10 mouse cellular contexts compared by ENCODE assay signal in the genomic region with DNA sequence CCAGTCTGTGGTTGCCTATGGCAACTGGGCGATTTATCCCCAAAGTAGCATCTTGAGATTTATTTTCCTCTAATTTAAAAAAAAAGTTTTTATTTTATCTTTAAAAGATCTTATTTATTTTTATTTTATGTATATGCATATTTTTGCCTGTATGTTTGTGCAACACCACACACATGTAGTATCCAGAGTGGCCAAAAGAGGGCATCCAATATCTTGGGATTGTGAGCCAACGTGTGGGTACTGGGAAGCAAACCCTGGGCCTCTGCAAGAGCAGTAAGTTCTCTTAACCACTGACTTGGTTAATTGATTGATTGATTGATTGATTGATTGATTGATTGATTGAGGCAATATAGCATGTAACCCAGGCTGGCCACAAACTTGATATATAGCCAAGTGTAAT. TPM values are rescaled to one million over a fixed set of nuclear protein-coding genes. Genes with fewer than 3 reads are reported as not detected.
A peak's percentile ranks its signal among the peaks of the same experiment; 100 is the strongest.
DNase-seq lines count a peak whose midpoint lies in the region; ATAC-seq and TF ChIP-seq lines count a peak whose summit lies in the region.
"Had no signal": no experiment of that assay in that cellular context is flagged by ENCODE, and none has a peak within 500 bp of the region (broad histone marks: within the 10 kb centered on the region; RNA-seq: fewer than 3 reads in every experiment).

No protein-coding gene starts in this region.

- intact Hi-C loops in gastrocnemius, adult 2 months (cut with DNase I), result no loop called here

- H3K27me3 ChIP-seq in neural tube, embryonic 13.5 days, result no peaks in the 10 kb centered on the region
- no peaks in the 10 kb centered on the region for H3K27me3 ChIP-seq in lung, embryonic 14.5 days (ENCODE audit: insufficient read depth, low read length)
- H3K27me3 ChIP-seq in forebrain, embryonic 13.5 days, result no peaks in the 10 kb centered on the region; the same call in 1 of the 2 replicates
- H3K27me3 ChIP-seq: midbrain, embryonic 13.5 days had no signal

- ATAC-seq in neural tube, embryonic 13.5 days (ENCODE audit: low read depth), result no peak
- no peak for ATAC-seq in lung, embryonic 14.5 days (ENCODE audit: insufficient read depth)
- no peak for ATAC-seq in forebrain, embryonic 13.5 days
- ATAC-seq: midbrain, embryonic 13.5 days had no signal

- H3K9ac ChIP-seq in neural tube, embryonic 13.5 days, result no peak overlapping the region
- no peak overlapping the region for H3K9ac ChIP-seq in lung, embryonic 14.5 days
- no peak overlapping the region for H3K9ac ChIP-seq in forebrain, embryonic 13.5 days
- H3K9ac ChIP-seq: midbrain, embryonic 13.5 days had no signal

- no peak overlapping the region for H3K4me3 ChIP-seq in gastrocnemius, adult 2 months
- H3K4me3 ChIP-seq in neural tube, embryonic 13.5 days, result no peak overlapping the region
- H3K4me3 ChIP-seq in lung, embryonic 14.5 days (ENCODE audit: low read depth, low read length), result no peak overlapping the region
- H3K4me3 ChIP-seq in forebrain, embryonic 13.5 days, result no peak overlapping the region
- H3K4me3 ChIP-seq: midbrain, embryonic 13.5 days had no signal

- H3K4me1 ChIP-seq in neural tube, embryonic 13.5 days (replicated peaks), result peaks cover 4% of the 10 kb centered on the region
- no peaks in the 10 kb centered on the region for H3K4me1 ChIP-seq in lung, embryonic 14.5 days (ENCODE audit: insufficient read depth)
- no peaks in the 10 kb centered on the region for H3K4me1 ChIP-seq in forebrain, embryonic 13.5 days

- DNase-seq in gastrocnemius, adult 2 months, result no peak
- no peak for DNase-seq in gastrocnemius, postnatal 25 days
- no peak for DNase-seq in neural tube, embryonic 10.5 days (ENCODE audit: extremely low spot score, low spot score)
- DNase-seq in lung, embryonic 14.5 days, result peak; percentile 50
- peak; percentile 33 to 34 for DNase-seq in thymus, postnatal 36 days
- DNase-seq in gastrocnemius, adult 8-10 months (ENCODE audit: low spot score in 2 of 2), result no peak
- DNase-seq: cerebellum, adult 8-10 months had no signal

- no peaks in the 10 kb centered on the region for H3K9me3 ChIP-seq in neural tube, embryonic 13.5 days
- no peaks in the 10 kb centered on the region for H3K9me3 ChIP-seq in lung, embryonic 14.5 days (ENCODE audit: low read depth, low read length)
- H3K9me3 ChIP-seq in forebrain, embryonic 13.5 days (replicated peaks), result no peaks in the 10 kb centered on the region
- H3K9me3 ChIP-seq: midbrain, embryonic 13.5 days had no signal

- TF ChIP-seq CTCF in gastrocnemius, adult 2 months (IDR thresholded peaks at IDR 0.05), result peak; percentile 21; the same call in 1 of the 2 replicates
- peak; percentile 34; the same call in 1 of the 2 replicates for TF ChIP-seq CTCF in lung, embryonic 14.5 days (IDR thresholded peaks at IDR 0.05; ENCODE audit: low read depth)

- WGBS in neural tube, embryonic 13.5 days, result 46% methylated on average over 2 of the region's 2 CpGs
- 42% methylated on average over 2 of the region's 2 CpGs for WGBS in lung, embryonic 14.5 days
- WGBS in forebrain, embryonic 13.5 days, result 30% methylated on average over 2 of the region's 2 CpGs

- no peaks in the 10 kb centered on the region for H3K36me3 ChIP-seq in neural tube, embryonic 13.5 days
- H3K36me3 ChIP-seq in lung, embryonic 14.5 days (ENCODE audit: insufficient read depth), result no peaks in the 10 kb centered on the region
- H3K36me3 ChIP-seq in forebrain, embryonic 13.5 days (ENCODE audit: poor library complexity, severe bottlenecking), result no peaks in the 10 kb centered on the region
- H3K36me3 ChIP-seq: midbrain, embryonic 13.5 days had no signal

- no peak overlapping the region for H3K27ac ChIP-seq in gastrocnemius, adult 2 months
- H3K27ac ChIP-seq in neural tube, embryonic 13.5 days (replicated peaks), result peak overlapping the region; percentile 49; the same call in 1 of the 2 replicates
- H3K27ac ChIP-seq in lung, embryonic 14.5 days (ENCODE audit: low read depth), result no peak overlapping the region
- H3K27ac ChIP-seq in forebrain, embryonic 13.5 days, result no peak overlapping the region
- H3K27ac ChIP-seq: midbrain, embryonic 13.5 days had no signal

- H3K4me2 ChIP-seq in neural tube, embryonic 13.5 days, result no peak overlapping the region
- H3K4me2 ChIP-seq in lung, embryonic 14.5 days, result no peak overlapping the region
- no peak overlapping the region for H3K4me2 ChIP-seq in forebrain, embryonic 13.5 days
- H3K4me2 ChIP-seq: midbrain, embryonic 13.5 days had no signal

RNA-seq across cellular contexts. Expression of a gene that starts 18.7 kb away (rescaled TPM):
- total RNA-seq in gastrocnemius, adult 2 months (2021), result 1 to 10 TPM; 2.6 to 5.7 TPM
- total RNA-seq in gastrocnemius, postnatal 25 days (2021), result 1 to 10 TPM; 5.8 to 6.5 TPM
- 35.3 and 40.8 TPM in 2 replicates for polyA plus RNA-seq in neural tube, embryonic 13.5 days (2015; fragmentation: Nextera tagmentation; extraction: Ambion mirVana)
- polyA plus RNA-seq in lung, embryonic 14.5 days (2014; fragmentation: Nextera tagmentation; extraction: Ambion mirVana), result 46.0 and 46.8 TPM in 2 replicates
- total RNA-seq in gastrocnemius, adult 8-10 months (2022), result 1 to 10 TPM in 2 of 4 experiments, under 1 TPM in 2; 0.82 to 5.5 (median 2.1) TPM
- 12.1 and 15.6 TPM in 2 replicates for polyA plus RNA-seq in forebrain, embryonic 13.5 days (2015; fragmentation: Nextera tagmentation; extraction: Ambion mirVana)

RNA-seq across cellular contexts. Expression of a gene that starts 24.8 kb away (rescaled TPM):
- not detected for total RNA-seq in gastrocnemius, adult 2 months (2021)
- not detected for total RNA-seq in gastrocnemius, postnatal 25 days (2021)
- polyA plus RNA-seq in neural tube, embryonic 13.5 days (2015; fragmentation: Nextera tagmentation; extraction: Ambion mirVana), result 1.0 TPM in 1 of 2 replicates, not detected in the other
- polyA plus RNA-seq in lung, embryonic 14.5 days (2014; fragmentation: Nextera tagmentation; extraction: Ambion mirVana), result 1.5 and 2.0 TPM in 2 replicates
- total RNA-seq in gastrocnemius, adult 8-10 months (2022), result not detected
- 0.88 TPM in 1 of 2 replicates, not detected in the other for polyA plus RNA-seq in forebrain, embryonic 13.5 days (2015; fragmentation: Nextera tagmentation; extraction: Ambion mirVana)
- polyA plus RNA-seq: midbrain, embryonic 13.5 days had no signal

RNA-seq across cellular contexts. Expression of a gene that starts 26.7 kb away (rescaled TPM):
- total RNA-seq in gastrocnemius, adult 2 months (2021), result under 1 TPM; 0.11 to 0.13 TPM
- total RNA-seq in gastrocnemius, postnatal 25 days (2021), result under 1 TPM in 1 of 2 experiments, not detected in 1; 0.27 TPM
- 1.9 and 2.8 TPM in 2 replicates for polyA plus RNA-seq in neural tube, embryonic 13.5 days (2015; fragmentation: Nextera tagmentation; extraction: Ambion mirVana)
- 1.7 and 2.0 TPM in 2 replicates for polyA plus RNA-seq in lung, embryonic 14.5 days (2014; fragmentation: Nextera tagmentation; extraction: Ambion mirVana)
- total RNA-seq in gastrocnemius, adult 8-10 months (2022), result under 1 TPM in 1 of 4 experiments, not detected in 3; 0.40 TPM
- 1.3 and 1.6 TPM in 2 replicates for polyA plus RNA-seq in forebrain, embryonic 13.5 days (2015; fragmentation: Nextera tagmentation; extraction: Ambion mirVana)

RNA-seq across cellular contexts. Expression of a gene that starts 32.3 kb away (rescaled TPM):
- 1 to 10 TPM; 3.8 to 4.3 TPM for total RNA-seq in gastrocnemius, adult 2 months (2021)
- 1 to 10 TPM; 2.5 to 2.6 TPM for total RNA-seq in gastrocnemius, postnatal 25 days (2021)
- polyA plus RNA-seq in neural tube, embryonic 13.5 days (2015; fragmentation: Nextera tagmentation; extraction: Ambion mirVana), result 10.8 and 12.7 TPM in 2 replicates
- polyA plus RNA-seq in lung, embryonic 14.5 days (2014; fragmentation: Nextera tagmentation; extraction: Ambion mirVana), result 3.4 and 3.7 TPM in 2 replicates
- total RNA-seq in gastrocnemius, adult 8-10 months (2022), result 1 to 10 TPM; 4.5 to 7.5 (median 5.6) TPM
- 8.1 and 9.7 TPM in 2 replicates for polyA plus RNA-seq in forebrain, embryonic 13.5 days (2015; fragmentation: Nextera tagmentation; extraction: Ambion mirVana)

RNA-seq across cellular contexts. Expression of a gene that starts 50.5 kb away (rescaled TPM):
- total RNA-seq in gastrocnemius, adult 2 months (2021), result 1 to 10 TPM in 1 of 2 experiments, under 1 TPM in 1; 0.94 to 1.2 TPM
- under 1 TPM; 0.72 to 0.95 TPM for total RNA-seq in gastrocnemius, postnatal 25 days (2021)
- 528 and 571 TPM in 2 replicates for polyA plus RNA-seq in neural tube, embryonic 13.5 days (2015; fragmentation: Nextera tagmentation; extraction: Ambion mirVana)
- polyA plus RNA-seq in lung, embryonic 14.5 days (2014; fragmentation: Nextera tagmentation; extraction: Ambion mirVana), result 22.3 and 22.6 TPM in 2 replicates
- 1 to 10 TPM in 1 of 4 experiments, under 1 TPM in 3; 0.46 to 1.5 (median 0.71) TPM for total RNA-seq in gastrocnemius, adult 8-10 months (2022)
- polyA plus RNA-seq in forebrain, embryonic 13.5 days (2015; fragmentation: Nextera tagmentation; extraction: Ambion mirVana), result 306 and 329 TPM in 2 replicates

Comparison
In these comparisons a context has a peak if more than half of its experiments do, and no peak if none do; other contexts are left out.
1. DNase-seq: peak in lung, embryonic 14.5 days (single experiment) and thymus, postnatal 36 days (2 of 2); none in gastrocnemius, adult 2 months (single experiment), gastrocnemius, postnatal 25 days (single experiment), neural tube, embryonic 10.5 days (single experiment) and gastrocnemius, adult 8-10 months (0 of 2).